Mouse (Mus musculus) gastrocnemius, postnatal 25 days (tissue): ENCODE measurements around the gene Apbb2. TPM values are rescaled to one million over a fixed set of nuclear protein-coding genes. Genes with fewer than 3 reads are reported as not detected.
A peak's percentile ranks its signal among the peaks of the same experiment; 100 is the strongest.
"Not testable (repeated sequence)": the region's sequence is repeated elsewhere in the genome, so short reads cannot be mapped to it uniquely, and the experiment has no call there.

Source experiments
- DNase-seq: peaks from one replicate; pipeline ENCODE4 v3.0.0; 2022
- total RNA-seq, 2 experiments: library from RNA; stranded (reverse); gene quantifications; 1 replicate in 1 of 2; 2 replicates in 1 of 2; pipeline ENCODE4 v1.2.3; 2021

The Apbb2 gene
- total RNA-seq, 2 experiments from 2014 or later: 32.8 to 39.8 TPM

- no peak for DNase-seq
Measured at GRCm38 (mm10) chr5:66294106-66294625, 324.4 kb downstream of the Apbb2 start.

DNA sequence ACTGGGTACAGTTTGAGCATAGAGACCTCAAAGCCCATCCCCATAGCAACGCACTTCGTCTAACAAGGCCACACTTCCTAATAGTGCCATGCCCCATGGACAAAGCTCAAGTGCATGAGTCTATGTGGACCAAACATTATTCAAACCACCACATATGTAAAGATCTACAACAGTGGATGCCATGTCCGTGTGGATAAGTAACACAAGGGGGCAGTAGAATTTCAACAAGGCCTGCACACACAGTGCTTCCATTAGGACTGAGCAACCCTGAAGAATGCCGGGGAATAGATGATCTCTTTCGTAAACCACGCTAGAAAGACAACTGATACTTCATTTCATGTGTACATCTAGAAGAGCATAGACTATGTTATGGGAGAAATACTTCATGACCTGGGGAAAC lies 337.8 kb downstream of the Apbb2 start:
- DNase-seq: no peak

DNA sequence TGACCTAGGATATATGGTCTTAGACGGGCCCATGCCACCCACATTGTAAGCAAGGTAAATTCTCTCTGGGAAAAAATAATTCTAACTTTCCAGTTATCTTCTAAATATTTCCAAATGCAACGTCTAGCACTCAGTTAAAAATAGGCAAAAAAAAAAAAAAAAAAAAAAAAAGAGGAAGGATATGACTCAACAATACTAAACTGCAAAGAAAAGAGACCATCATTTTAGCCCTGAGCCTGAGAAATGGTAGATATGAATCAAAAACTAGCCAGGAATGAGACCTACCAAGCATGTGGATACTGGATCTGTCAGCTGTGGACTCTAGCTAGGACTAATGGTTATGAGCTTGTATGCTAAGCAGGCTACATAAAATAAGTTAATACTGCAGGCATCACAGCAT lies 338.9 kb downstream of the Apbb2 start:
- no peak for DNase-seq

DNA sequence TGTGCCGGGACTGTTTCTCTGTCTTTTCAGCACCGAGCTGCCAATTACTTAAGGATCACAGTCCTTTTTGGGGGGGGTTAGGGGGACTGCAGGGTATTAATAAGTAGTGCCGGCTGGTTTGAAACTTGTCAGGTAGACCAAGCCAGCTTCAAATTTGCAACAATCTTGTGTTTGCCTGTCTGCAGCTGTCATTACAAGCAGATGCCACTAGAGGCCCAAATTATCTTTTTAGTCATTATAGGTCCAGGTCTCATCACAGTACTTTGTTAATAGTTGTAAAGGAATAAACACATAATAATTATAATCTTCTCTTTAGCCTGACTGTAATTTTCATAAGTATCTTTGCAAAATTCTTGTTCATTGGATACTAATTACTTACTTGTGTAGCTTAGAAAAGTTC lies 344.2 kb downstream of the Apbb2 start:
- no peak for DNase-seq

GRCm38 (mm10) chr5:66271141-66271540 lies 347.4 kb downstream of the Apbb2 start:
- DNase-seq: no peak

DNA sequence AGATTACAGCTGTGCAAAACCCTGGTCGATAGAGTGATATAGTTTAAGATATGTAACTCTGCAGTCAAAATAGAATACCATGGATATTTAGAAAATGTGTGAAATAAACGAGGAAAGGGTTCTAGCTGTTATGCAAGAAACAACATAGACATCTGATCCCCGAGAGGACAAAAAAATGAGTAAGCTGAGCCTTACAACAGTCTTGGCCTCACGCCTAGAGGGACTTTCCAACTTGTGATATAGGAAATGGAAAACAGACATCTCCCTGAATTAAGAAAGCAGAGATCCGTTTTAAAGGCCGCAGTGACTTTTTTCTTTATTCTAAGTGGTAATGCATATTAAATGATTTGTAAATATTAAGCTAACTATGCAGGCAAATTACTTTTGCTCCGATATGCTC lies 349.0 kb downstream of the Apbb2 start:
- no peak for DNase-seq

GRCm38 (mm10) chr5:66263398-66263797 lies 355.2 kb downstream of the Apbb2 start:
- no peak for DNase-seq

DNA sequence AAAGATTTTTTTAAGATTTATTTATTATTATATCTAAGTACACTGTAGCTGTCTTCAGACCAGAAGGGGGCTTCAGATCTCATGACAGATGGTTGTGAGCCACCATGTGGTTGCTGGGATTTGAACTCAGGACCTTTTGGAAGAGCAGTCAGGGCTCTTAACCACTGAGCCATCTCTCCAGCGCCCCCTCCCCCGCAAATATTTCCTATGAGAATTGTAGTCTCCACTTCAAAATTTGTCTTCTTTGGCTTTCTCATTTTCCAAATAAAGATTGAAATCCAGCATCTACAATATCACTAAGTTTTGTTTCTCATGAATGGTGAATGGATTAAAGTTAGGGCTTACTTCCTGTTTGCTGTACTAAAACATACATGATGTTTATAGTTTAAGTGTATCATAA lies 356.1 kb downstream of the Apbb2 start:
- no peak for DNase-seq

- peak; percentile 45 for DNase-seq
Measured at GRCm38 (mm10) chr5:66259756-66260448, 358.7 kb downstream of the Apbb2 start, which contains the start of gene Nsun7. Nsun7 (plus strand) TSS chr5:66259897.

- not testable (repeated sequence) for DNase-seq
Measured at GRCm38 (mm10) chr5:66259431-66259755, 359.2 kb downstream of the Apbb2 start.

DNA sequence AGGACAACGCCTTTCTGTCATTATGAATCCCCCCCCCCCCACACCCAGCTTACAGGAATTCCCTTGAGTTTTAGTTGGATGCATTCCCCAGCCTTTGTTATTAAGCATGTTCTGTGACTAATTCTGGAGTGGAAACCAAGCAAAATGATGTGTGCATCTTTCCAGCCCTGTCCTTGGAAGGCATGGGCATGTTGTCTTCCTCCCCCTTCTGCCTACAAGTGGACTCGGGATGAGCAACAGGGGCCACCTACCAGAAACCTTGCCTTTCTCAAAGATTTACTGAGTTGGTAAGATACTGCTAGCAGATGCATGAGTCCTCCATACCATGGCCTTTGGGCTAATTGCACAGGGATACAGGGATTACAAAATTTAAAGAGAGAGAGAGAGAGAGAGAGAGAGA lies 359.6 kb downstream of the Apbb2 start:
- DNase-seq: no peak

DNA sequence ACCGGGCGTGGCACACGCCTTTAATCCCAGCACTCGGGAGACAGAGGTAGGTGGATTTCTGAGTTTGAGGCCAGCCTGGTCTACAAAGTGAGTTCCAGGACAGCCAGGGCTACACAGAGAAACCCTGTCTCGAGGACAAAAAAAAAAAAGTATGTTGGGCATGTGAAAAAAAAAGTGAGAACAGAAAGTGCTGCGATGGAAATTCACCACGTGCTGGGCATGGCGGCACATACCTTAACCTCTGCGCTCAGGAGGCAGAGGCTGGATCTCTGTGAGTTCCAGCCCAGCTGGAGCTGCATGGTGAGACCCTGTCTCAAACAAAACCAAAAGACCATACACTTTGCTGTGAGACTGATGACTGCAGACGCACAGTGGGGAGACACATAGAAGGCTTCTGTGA lies 363.5 kb downstream of the Apbb2 start:
- DNase-seq: no peak

DNA sequence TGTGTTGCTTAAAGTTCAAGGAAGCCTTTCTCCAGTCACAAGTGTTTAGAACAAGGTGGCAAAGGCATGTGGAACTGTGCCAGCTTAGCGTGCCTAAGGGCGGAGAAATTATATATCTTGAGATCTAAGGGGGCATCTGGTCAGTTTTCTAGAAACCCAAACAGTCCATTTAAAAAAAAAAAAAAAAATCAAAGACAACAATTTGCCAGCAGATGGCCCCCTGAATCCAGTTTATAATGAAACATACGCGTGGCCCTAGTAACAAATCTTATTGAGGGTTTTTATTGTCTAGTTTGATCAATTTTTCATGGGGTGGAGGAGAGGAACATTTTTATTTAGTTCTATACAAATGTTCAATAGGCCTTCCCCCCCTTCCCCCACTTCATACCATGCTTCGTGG lies 365.4 kb downstream of the Apbb2 start:
- no peak for DNase-seq

Other genes starting within 250 kb of the Apbb2 start
- 1 to 10 TPM; 4.2 to 6.2 TPM for gene Uchl1, start 57.3 kb upstream of the Apbb2 start, total RNA-seq
- gene Limch1, start 127.0 kb upstream of the Apbb2 start, total RNA-seq: 100 to 1,000 TPM in 1 of 2 experiments, 10 to 100 TPM in 1; 94.9 to 110 TPM